Mouse (Mus musculus) stomach, postnatal 0 days (tissue): Measurements from ENCODE around the gene Cda.

Source experiments
- CTCF ChIP-seq: IDR thresholded peaks from 2 replicates; pipeline ENCODE4 v1.5.1; 2016; ENCODE audit warnings: antibody characterized with exemption, low read depth, mild to moderate bottlenecking, moderate library complexity
- EP300 ChIP-seq: optimal IDR thresholded peaks from 2 replicates; pipeline ENCODE3; 2016; ENCODE audit warnings: antibody characterized with exemption

- TF ChIP-seq CTCF, result no peak
- no peak for TF ChIP-seq EP300
Observed at GRCm38 (mm10) chr4:138342778-138343177, 25.0 kb downstream of the Cda start.
